Mouse (Mus musculus) forelimb bud, embryonic 11.5 days (tissue): ENCODE results near the gene Vezt.
A peak's percentile ranks its signal among the peaks of the same experiment; 100 is the strongest.

Experiments
- DNase-seq: peaks from one replicate; pipeline ENCODE4 v3.0.0-alpha.2; 2012; ENCODE audit warnings: low read depth, low spot score

Gene Vezt

GRCm38 (mm10) chr10:94037596-94037995 lies 2.0 kb upstream of the Vezt start:
- DNase-seq, result no peak

GRCm38 (mm10) chr10:94037196-94037595 lies 1.6 kb upstream of the Vezt start:
- DNase-seq, result no peak

GRCm38 (mm10) chr10:94036375-94036758 lies 750 bp upstream of the Vezt start:
- DNase-seq, result peak; percentile 31

GRCm38 (mm10) chr10:94034876-94035657 lies 550 bp downstream of the Vezt start:
- DNase-seq, result peak; percentile 33

GRCm38 (mm10) chr10:94031164-94031563 lies 4.5 kb downstream of the Vezt start:
- DNase-seq, result no peak

- DNase-seq, result no peak
These were observed 7.1 kb downstream of the Vezt start for GRCm38 (mm10) chr10:94028493-94028892.

GRCm38 (mm10) chr10:94025079-94025478 lies 10.5 kb downstream of the Vezt start:
- DNase-seq, result no peak

- no peak for DNase-seq
These were observed 14.6 kb downstream of the Vezt start for GRCm38 (mm10) chr10:94021059-94021458.

- no peak for DNase-seq
These were observed 15.0 kb downstream of the Vezt start for GRCm38 (mm10) chr10:94020587-94020986.

- DNase-seq, result no peak
These were observed 18.2 kb downstream of the Vezt start for GRCm38 (mm10) chr10:94017455-94017854.

GRCm38 (mm10) chr10:94014200-94014599 lies 21.4 kb downstream of the Vezt start:
- DNase-seq, result no peak

GRCm38 (mm10) chr10:94013196-94013595 lies 22.4 kb downstream of the Vezt start:
- peak; percentile 58 for DNase-seq

GRCm38 (mm10) chr10:94011024-94011423 lies 24.6 kb downstream of the Vezt start:
- DNase-seq, result peak; percentile 6

GRCm38 (mm10) chr10:94009991-94010679 lies 25.5 kb downstream of the Vezt start:
- DNase-seq, result no peak

- DNase-seq, result no peak
These were observed 27.3 kb downstream of the Vezt start for GRCm38 (mm10) chr10:94008356-94008755.

- no peak for DNase-seq
These were observed 35.4 kb downstream of the Vezt start for GRCm38 (mm10) chr10:94000223-94000622.

GRCm38 (mm10) chr10:93999357-93999756 lies 36.3 kb downstream of the Vezt start:
- DNase-seq, result no peak

GRCm38 (mm10) chr10:93995100-93995499 lies 40.5 kb downstream of the Vezt start:
- DNase-seq, result no peak

- DNase-seq, result no peak
These were observed 41.5 kb downstream of the Vezt start for GRCm38 (mm10) chr10:93994136-93994535.

GRCm38 (mm10) chr10:93985357-93985756 lies 50.3 kb downstream of the Vezt start:
- DNase-seq, result no peak

GRCm38 (mm10) chr10:93969306-93969705 lies 66.3 kb downstream of the Vezt start:
- DNase-seq, result no peak

GRCm38 (mm10) chr10:93967486-93967885 lies 68.1 kb downstream of the Vezt start:
- DNase-seq, result no peak

- DNase-seq, result no peak
These were observed 81.6 kb downstream of the Vezt start for GRCm38 (mm10) chr10:93954023-93954422.
